ENCODE assay signal across 8 mouse cellular contexts in the genomic region with DNA sequence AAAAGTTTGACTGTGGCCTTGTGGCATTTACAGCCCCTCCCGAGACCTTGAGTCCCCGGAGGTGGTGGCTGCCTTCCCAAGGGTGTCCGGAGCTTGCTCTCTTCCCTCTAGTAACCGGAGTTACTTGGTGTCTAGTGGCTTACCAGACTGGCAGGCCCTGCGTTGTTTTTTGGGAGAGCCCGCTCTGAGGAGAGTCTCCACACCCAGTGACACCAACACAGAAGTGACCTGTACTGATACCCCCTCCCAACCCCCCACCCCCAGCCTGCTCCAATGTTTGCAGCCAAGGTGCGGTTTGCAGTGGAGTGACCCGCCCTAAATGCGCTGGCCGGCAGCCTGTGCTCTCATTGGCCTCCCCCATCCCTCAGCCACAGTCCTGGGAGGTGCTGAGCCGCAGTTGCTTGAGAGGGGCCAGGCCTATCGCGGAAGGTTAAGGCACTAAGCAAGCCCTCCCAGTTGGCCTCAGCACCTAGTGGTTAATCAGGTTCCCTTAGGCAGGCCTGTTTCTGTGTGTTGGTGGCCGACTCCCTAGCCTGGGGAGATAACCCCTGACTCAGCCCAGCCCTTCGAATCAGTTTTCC. TPM values are rescaled to one million over a fixed set of nuclear protein-coding genes. Genes with fewer than 3 reads are reported as not detected.
DNase-seq lines count a peak whose midpoint lies in the region; ATAC-seq lines count a peak whose summit lies in the region.

No protein-coding gene starts in this region.

- WGBS in embryonic facial prominence, embryonic 11.5 days, result 4% methylated on average over 15 of the region's 15 CpGs
- WGBS in heart, embryonic 10.5 days, result under 1% methylated on average over 15 of the region's 15 CpGs

- peaks cover 3% of the 10 kb centered on the region for H3K36me3 ChIP-seq in embryonic facial prominence, embryonic 11.5 days (replicated peaks; ENCODE audit: control insufficient read depth, insufficient read depth, low read depth, low read length)
- peaks cover 47% of the 10 kb centered on the region for H3K36me3 ChIP-seq in heart, embryonic 10.5 days

- peak overlapping the region; percentile 96 for H3K4me3 ChIP-seq in embryonic facial prominence, embryonic 11.5 days (ENCODE audit: low read depth, low read length)
- peak overlapping the region; percentile 95 for H3K4me3 ChIP-seq in heart, embryonic 10.5 days

- H3K27me3 ChIP-seq in embryonic facial prominence, embryonic 11.5 days (ENCODE audit: control insufficient read depth, insufficient read depth, low read length), result no peaks in the 10 kb centered on the region
- no peaks in the 10 kb centered on the region for H3K27me3 ChIP-seq in heart, embryonic 10.5 days (ENCODE audit: insufficient read depth, poor library complexity, severe bottlenecking)

- H3K9me3 ChIP-seq in embryonic facial prominence, embryonic 11.5 days (replicated peaks; ENCODE audit: control insufficient read depth, low read length), result no peaks in the 10 kb centered on the region
- H3K9me3 ChIP-seq in heart, embryonic 10.5 days, result no peaks in the 10 kb centered on the region

- H3K27ac ChIP-seq in embryonic facial prominence, embryonic 11.5 days (replicated peaks; ENCODE audit: low read depth, low read length), result no peak overlapping the region
- peak overlapping the region; percentile 97 for H3K27ac ChIP-seq in heart, embryonic 10.5 days

- H3K4me1 ChIP-seq in embryonic facial prominence, embryonic 11.5 days (ENCODE audit: control insufficient read depth, insufficient read depth, low read length), result no peaks in the 10 kb centered on the region
- H3K4me1 ChIP-seq in heart, embryonic 10.5 days, result peaks cover 41% of the 10 kb centered on the region

- H3K9ac ChIP-seq in embryonic facial prominence, embryonic 11.5 days (replicated peaks; ENCODE audit: low read length), result peak overlapping the region; percentile 94

- peak overlapping the region; percentile 63 for H3K4me2 ChIP-seq in embryonic facial prominence, embryonic 11.5 days (ENCODE audit: low read depth, low read length)

- intact Hi-C loops in left cerebral cortex, postnatal 4 days (cut with DNase I), result no loop called here

- 0 out of 2 replicates have a peak, but pooled peaks have one; percentile 50 for ATAC-seq in embryonic facial prominence, embryonic 11.5 days (replicated peaks; ENCODE audit: insufficient number of reproducible peaks, low FRiP score, low TSS enrichment, low read depth)

- peak; percentile 44 for DNase-seq in left cerebral cortex, postnatal 4 days
- DNase-seq in left cerebral cortex, adult 8-10 months (ENCODE audit: low spot score in 2 of 2), result no peak
- DNase-seq in embryonic facial prominence, embryonic 11.5 days (ENCODE audit: low spot score), result peak; percentile 61
- peak; percentile 98 for DNase-seq in heart, embryonic 10.5 days (ENCODE audit: low spot score)
- DNase-seq in kidney, adult 9 months, result peak; percentile 76
- DNase-seq in lung, postnatal 14 days, result peak; percentile 64
- DNase-seq in skeletal muscle tissue, adult 2 months (ENCODE audit: low read depth, low spot score), result peak; percentile 72
- no peak for DNase-seq in layer of hippocampus, adult 9-11 months

RNA-seq across cellular contexts. Expression of a gene that starts 6.7 kb away (rescaled TPM):
- 10 to 100 TPM; 45.2 to 55.7 TPM for total RNA-seq in left cerebral cortex, postnatal 4 days (2021)
- 10 to 100 TPM; 46.3 to 56.1 (median 53.9) TPM for total RNA-seq in left cerebral cortex, adult 8-10 months (2022)
- polyA plus RNA-seq in embryonic facial prominence, embryonic 11.5 days (2014; fragmentation: Nextera tagmentation; extraction: Ambion mirVana), result 75.3 and 102 TPM in 2 replicates
- polyA plus RNA-seq in heart, embryonic 10.5 days (2016; fragmentation: Nextera tagmentation; extraction: Ambion mirVana), result 49.6 and 54.5 TPM in 2 replicates

RNA-seq across cellular contexts. Expression of a gene that starts 20.6 kb away (rescaled TPM):
- 100 to 1,000 TPM; 126 to 131 TPM for total RNA-seq in left cerebral cortex, postnatal 4 days (2021)
- total RNA-seq in left cerebral cortex, adult 8-10 months (2022), result 100 to 1,000 TPM; 137 to 172 (median 153) TPM
- 74.5 and 75.1 TPM in 2 replicates for polyA plus RNA-seq in embryonic facial prominence, embryonic 11.5 days (2014; fragmentation: Nextera tagmentation; extraction: Ambion mirVana)
- polyA plus RNA-seq in heart, embryonic 10.5 days (2016; fragmentation: Nextera tagmentation; extraction: Ambion mirVana), result 74.4 and 80.5 TPM in 2 replicates

RNA-seq across cellular contexts. Expression of a gene that starts 31.8 kb away (rescaled TPM):
- total RNA-seq in left cerebral cortex, postnatal 4 days (2021), result 10 to 100 TPM; 19.0 to 20.5 TPM
- 10 to 100 TPM; 13.3 to 18.3 (median 15.8) TPM for total RNA-seq in left cerebral cortex, adult 8-10 months (2022)
- 28.0 and 28.2 TPM in 2 replicates for polyA plus RNA-seq in embryonic facial prominence, embryonic 11.5 days (2014; fragmentation: Nextera tagmentation; extraction: Ambion mirVana)
- polyA plus RNA-seq in heart, embryonic 10.5 days (2016; fragmentation: Nextera tagmentation; extraction: Ambion mirVana), result 13.3 and 18.3 TPM in 2 replicates

RNA-seq across cellular contexts. Expression of a gene that starts 36.5 kb away (rescaled TPM):
- total RNA-seq in left cerebral cortex, postnatal 4 days (2021), result 10 to 100 TPM; 26.4 to 33.6 TPM
- 10 to 100 TPM; 19.0 to 29.8 (median 23.9) TPM for total RNA-seq in left cerebral cortex, adult 8-10 months (2022)
- 12.3 and 13.9 TPM in 2 replicates for polyA plus RNA-seq in embryonic facial prominence, embryonic 11.5 days (2014; fragmentation: Nextera tagmentation; extraction: Ambion mirVana)
- polyA plus RNA-seq in heart, embryonic 10.5 days (2016; fragmentation: Nextera tagmentation; extraction: Ambion mirVana), result 25.5 and 26.8 TPM in 2 replicates

Comparison
In these comparisons a context has a peak if more than half of its experiments do, and no peak if none do; other contexts are left out.
1. DNase-seq: peak in left cerebral cortex, postnatal 4 days (single experiment), embryonic facial prominence, embryonic 11.5 days (single experiment), heart, embryonic 10.5 days (single experiment), kidney, adult 9 months (single experiment), lung, postnatal 14 days (single experiment) and skeletal muscle tissue, adult 2 months (single experiment); none in left cerebral cortex, adult 8-10 months (0 of 2) and layer of hippocampus, adult 9-11 months (single experiment).